In the genomic region with DNA sequence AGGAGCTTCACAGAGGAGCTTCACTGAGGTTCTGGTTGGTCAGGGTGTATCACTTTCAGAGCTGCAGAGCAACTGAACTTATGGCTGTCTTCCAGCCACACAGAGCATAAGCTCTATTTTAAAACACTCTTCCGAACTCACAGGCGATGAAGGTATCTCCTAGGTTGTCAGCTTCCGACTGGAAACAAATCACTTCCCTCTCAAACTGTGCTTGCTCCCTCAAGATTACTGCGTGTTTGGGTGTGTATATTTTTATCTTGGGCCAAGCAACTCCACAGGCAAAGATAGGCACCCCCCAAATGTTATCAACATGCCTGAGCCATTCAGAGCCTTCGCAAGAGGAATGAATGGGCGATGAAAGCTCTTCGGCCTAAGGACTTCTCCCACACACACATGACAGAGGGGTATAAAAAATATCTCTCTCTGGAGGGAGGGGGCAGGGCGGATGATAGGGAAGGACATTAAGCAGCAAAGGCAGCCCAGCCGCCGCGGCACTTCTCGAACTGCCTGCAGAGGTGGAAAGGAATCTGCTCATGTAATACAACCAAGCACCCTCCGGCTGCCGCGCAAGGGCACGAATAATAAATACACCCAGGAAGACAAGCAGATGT, we compare ENCODE assay signal across 8 mouse cellular contexts. TPM values are rescaled to one million over a fixed set of nuclear protein-coding genes. Genes with fewer than 3 reads are reported as not detected.
DNase-seq lines count a peak whose midpoint lies in the region; ATAC-seq lines count a peak whose summit lies in the region.

No protein-coding gene starts in this region.

- peak overlapping the region; percentile 90 for H3K9ac ChIP-seq in intestine, embryonic 15.5 days

- no peaks in the 10 kb centered on the region for H3K36me3 ChIP-seq in intestine, embryonic 15.5 days

- peak; percentile 67 to 86 for DNase-seq in adrenal gland, adult (ENCODE audit: inconsistent age in 2 of 2, low spot score in 1 of 2)
- peak; percentile 58 to 61 for DNase-seq in cerebellum, postnatal 36 days
- DNase-seq in gastrocnemius, postnatal 14 days = peak; percentile 39
- DNase-seq in left cerebral cortex, postnatal 36 days (ENCODE audit: low spot score in 2 of 2) = peak; percentile 65 to 69
- peak; percentile 76 for DNase-seq in right cerebral cortex, postnatal 25 days

- no peaks in the 10 kb centered on the region for H3K9me3 ChIP-seq in intestine, embryonic 15.5 days

- 4% methylated on average over 16 of the region's 16 CpGs for WGBS in intestine, embryonic 15.5 days

- H3K4me2 ChIP-seq in intestine, embryonic 15.5 days (replicated peaks) = peak overlapping the region; percentile 87

- no peaks in the 10 kb centered on the region for H3K27me3 ChIP-seq in intestine, embryonic 15.5 days (replicated peaks)

- intact Hi-C loops in gastrocnemius, postnatal 14 days (cut with DNase I; ENCODE audit: low total_unique reads) = no loop called here
- intact Hi-C loops in left cerebral cortex, postnatal 36 days (cut with DNase I) = loop anchor here (1.0 to 5.0 kb wide), 4 partner anchors 32 to 278 kb away; no protein-coding TSS in a partner anchor

- ATAC-seq in intestine, embryonic 15.5 days = no peak
- ATAC-seq in megakaryocyte progenitor cell, adult 5-6 weeks (replicated peaks; ENCODE audit: poor library complexity) = peak; percentile 41
- no peak for ATAC-seq in erythroid progenitor cell, adult 5-6 weeks (replicated peaks; ENCODE audit: low FRiP score, poor library complexity, severe bottlenecking)

- peak overlapping the region; percentile 91 for H3K27ac ChIP-seq in intestine, embryonic 15.5 days

- peak overlapping the region; percentile 94 for H3K4me3 ChIP-seq in intestine, embryonic 15.5 days (replicated peaks)

- peaks cover 28% of the 10 kb centered on the region for H3K4me1 ChIP-seq in intestine, embryonic 15.5 days (replicated peaks)

RNA-seq across cellular contexts. Expression of gene 1700025G04Rik, which starts 1.0 kb away (rescaled TPM):
- total RNA-seq in gastrocnemius, postnatal 14 days (2021) = 10 to 100 TPM; 50.2 to 53.4 TPM
- 31.1 and 32.8 TPM in 2 replicates for polyA plus RNA-seq in intestine, embryonic 15.5 days (2015; fragmentation: Nextera tagmentation; extraction: Ambion mirVana)
- total RNA-seq in left cerebral cortex, postnatal 36 days (2021) = 10 to 100 TPM; 70.8 to 75.8 TPM
- 14.8 and 15.5 TPM in 2 replicates for total RNA-seq in megakaryocyte progenitor cell, adult 5-6 weeks (2015)
- total RNA-seq in megakaryocyte progenitor cell, adult 5-6 weeks (2017) = 9.7 and 15.8 TPM in 2 replicates
- 0.72 and 28.5 TPM in 2 replicates for total RNA-seq in erythroid progenitor cell, adult 5-6 weeks (2015; ENCODE audit: low replicate concordance)
- 0.13 TPM in 1 of 2 replicates, not detected in the other for total RNA-seq in erythroid progenitor cell, adult 5-6 weeks (2017; ENCODE audit: low replicate concordance)
